Mouse (Mus musculus): ENCODE measurements at regions not wholly inside any gene's neighbourhood (a gene's known extent, or its start where the extent isn't known, plus 50 kb on each side); places are given as distances from the start of the nearest gene placed in this dataset.
A peak's percentile ranks its signal among the peaks of the same experiment; 100 is the strongest.
"Not testable (repeated sequence)": the region's sequence is repeated elsewhere in the genome, so short reads cannot be mapped to it uniquely, and the experiment has no call there.

- peak overlapping the region; percentile 11; the same call in 1 of the 2 replicates for H3K4me2 ChIP-seq (ENCODE audit: low read length)
- 50% methylated on average over 12 of the region's 12 CpGs for WGBS
- DNase-seq (ENCODE audit: low spot score), result no peak
- no peak overlapping the region for H3K4me3 ChIP-seq (ENCODE audit: low read depth, low read length)
- no peak for ATAC-seq (replicated peaks; ENCODE audit: low FRiP score, low TSS enrichment, low read depth)
- no peaks in the 10 kb centered on the region for H3K4me1 ChIP-seq (replicated peaks; ENCODE audit: control insufficient read depth, insufficient read depth, low read length)
- H3K9ac ChIP-seq (ENCODE audit: low read length), result no peak overlapping the region
- no peak overlapping the region for H3K27ac ChIP-seq (ENCODE audit: low read depth)
- H3K9me3 ChIP-seq (ENCODE audit: control insufficient read depth, low read length), result no peaks in the 10 kb centered on the region
- H3K27me3 ChIP-seq (replicated peaks; ENCODE audit: control insufficient read depth, insufficient read depth, low read length), result no peaks in the 10 kb centered on the region
- H3K36me3 ChIP-seq (ENCODE audit: control insufficient read depth, insufficient read depth, low read length), result no peaks in the 10 kb centered on the region
These were observed 226.0 kb downstream of the Tmem114 start for GRCm38 (mm10) chr16:8198771-8199562.

- Histone ChIP-seq H3K27me3 (replicated peaks; ENCODE audit: control insufficient read depth, insufficient read depth, low read length) (no peaks in the 10 kb centered on the region), H3K4me3 (ENCODE audit: low read depth, low read length) (no peak overlapping the region), H3K4me2 (ENCODE audit: low read length) (no peak overlapping the region), H3K9ac (ENCODE audit: low read length) (no peak overlapping the region), H3K27ac (ENCODE audit: low read depth) (no peak overlapping the region), H3K36me3 (ENCODE audit: control insufficient read depth, insufficient read depth, low read length) (no peaks in the 10 kb centered on the region), H3K4me1 (replicated peaks; ENCODE audit: control insufficient read depth, insufficient read depth, low read length) (no peaks in the 10 kb centered on the region), H3K9me3 (ENCODE audit: control insufficient read depth, low read length) (no peaks in the 10 kb centered on the region)
- DNase-seq (ENCODE audit: low spot score), result no peak
- ATAC-seq (replicated peaks; ENCODE audit: low FRiP score, low TSS enrichment, low read depth), result no peak
- 84% methylated on average over 6 of the region's 6 CpGs for WGBS
These were observed 235.3 kb downstream of the Tmem114 start for GRCm38 (mm10) chr16:8189472-8190240.

GRCm38 (mm10) chr16:8189071-8189470 is 235.9 kb downstream of the Tmem114 start:
- H3K4me1 ChIP-seq (replicated peaks; ENCODE audit: control insufficient read depth, insufficient read depth, low read length), result no peaks in the 10 kb centered on the region
- H3K27ac ChIP-seq (ENCODE audit: low read depth), result no peak overlapping the region
- H3K36me3 ChIP-seq (ENCODE audit: control insufficient read depth, insufficient read depth, low read length), result no peaks in the 10 kb centered on the region
- no peak overlapping the region for H3K9ac ChIP-seq (ENCODE audit: low read length)
- no peaks in the 10 kb centered on the region for H3K9me3 ChIP-seq (ENCODE audit: control insufficient read depth, low read length)
- WGBS, result 83% methylated on average over 1 of the region's 1 CpGs
- DNase-seq (ENCODE audit: low spot score) (no peak), ATAC-seq (replicated peaks; ENCODE audit: low FRiP score, low TSS enrichment, low read depth) (no peak)
- H3K4me3 ChIP-seq (ENCODE audit: low read depth, low read length), result no peak overlapping the region
- H3K27me3 ChIP-seq (replicated peaks; ENCODE audit: control insufficient read depth, insufficient read depth, low read length), result no peaks in the 10 kb centered on the region
- H3K4me2 ChIP-seq (ENCODE audit: low read length), result no peak overlapping the region

GRCm38 (mm10) chr16:8188505-8188904 is 236.4 kb downstream of the Tmem114 start:
- no peak overlapping the region for H3K9ac ChIP-seq (ENCODE audit: low read length)
- H3K36me3 ChIP-seq (ENCODE audit: control insufficient read depth, insufficient read depth, low read length), result no peaks in the 10 kb centered on the region
- no peak overlapping the region for H3K4me2 ChIP-seq (ENCODE audit: low read length)
- no peaks in the 10 kb centered on the region for H3K4me1 ChIP-seq (replicated peaks; ENCODE audit: control insufficient read depth, insufficient read depth, low read length)
- no peak overlapping the region for H3K4me3 ChIP-seq (ENCODE audit: low read depth, low read length)
- H3K27ac ChIP-seq (ENCODE audit: low read depth), result no peak overlapping the region
- ATAC-seq (replicated peaks; ENCODE audit: low FRiP score, low TSS enrichment, low read depth) (no peak), DNase-seq (ENCODE audit: low spot score) (no peak)
- no peaks in the 10 kb centered on the region for H3K9me3 ChIP-seq (ENCODE audit: control insufficient read depth, low read length)
- WGBS, result 70% methylated on average over 4 of the region's 4 CpGs
- no peaks in the 10 kb centered on the region for H3K27me3 ChIP-seq (replicated peaks; ENCODE audit: control insufficient read depth, insufficient read depth, low read length)

GRCm38 (mm10) chr16:8184781-8185180 is 240.2 kb downstream of the Tmem114 start:
- Histone ChIP-seq H3K4me3 (ENCODE audit: low read depth, low read length) (no peak overlapping the region), H3K4me2 (ENCODE audit: low read length) (no peak overlapping the region), H3K4me1 (replicated peaks; ENCODE audit: control insufficient read depth, insufficient read depth, low read length) (no peaks in the 10 kb centered on the region), H3K27me3 (replicated peaks; ENCODE audit: control insufficient read depth, insufficient read depth, low read length) (no peaks in the 10 kb centered on the region), H3K27ac (ENCODE audit: low read depth) (no peak overlapping the region), H3K9ac (ENCODE audit: low read length) (no peak overlapping the region), H3K9me3 (ENCODE audit: control insufficient read depth, low read length) (no peaks in the 10 kb centered on the region), H3K36me3 (ENCODE audit: control insufficient read depth, insufficient read depth, low read length) (no peaks in the 10 kb centered on the region)
- 74% methylated on average over 6 of the region's 6 CpGs for WGBS
- DNase-seq (ENCODE audit: low spot score), result no peak
- no peak for ATAC-seq (replicated peaks; ENCODE audit: low FRiP score, low TSS enrichment, low read depth)

DNA sequence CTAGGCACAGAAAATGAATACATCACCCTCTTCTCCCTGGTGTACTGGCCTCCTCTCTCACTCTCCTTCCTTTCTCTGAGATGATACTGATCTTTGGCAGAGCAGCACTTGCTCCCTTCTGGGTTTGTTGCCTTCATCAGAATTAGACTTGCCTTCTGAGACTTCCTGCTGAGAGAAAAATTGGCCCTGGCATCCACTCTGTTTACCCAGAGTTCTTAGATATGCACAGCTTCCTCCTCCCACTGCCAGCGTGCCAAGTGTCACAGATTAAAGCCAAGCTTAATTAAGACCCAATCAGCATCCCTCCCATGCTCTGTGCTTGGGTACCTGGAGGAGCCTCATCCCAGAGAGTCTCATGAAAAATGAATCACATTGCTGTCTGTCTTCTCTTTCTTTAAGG is 246.0 kb downstream of the Tmem114 start:
- no peak overlapping the region for H3K4me2 ChIP-seq (ENCODE audit: low read length)
- WGBS, result 47% methylated on average over 1 of the region's 1 CpGs
- H3K27ac ChIP-seq (ENCODE audit: low read depth), result no peak overlapping the region
- H3K4me1 ChIP-seq (replicated peaks; ENCODE audit: control insufficient read depth, insufficient read depth, low read length), result no peaks in the 10 kb centered on the region
- no peak for DNase-seq (ENCODE audit: low spot score)
- H3K27me3 ChIP-seq (replicated peaks; ENCODE audit: control insufficient read depth, insufficient read depth, low read length), result no peaks in the 10 kb centered on the region
- no peaks in the 10 kb centered on the region for H3K36me3 ChIP-seq (ENCODE audit: control insufficient read depth, insufficient read depth, low read length)
- H3K9ac ChIP-seq (ENCODE audit: low read length), result no peak overlapping the region
- no peaks in the 10 kb centered on the region for H3K9me3 ChIP-seq (ENCODE audit: control insufficient read depth, low read length)
- no peak for ATAC-seq (replicated peaks; ENCODE audit: low FRiP score, low TSS enrichment, low read depth)
- no peak overlapping the region for H3K4me3 ChIP-seq (ENCODE audit: low read depth, low read length)

DNA sequence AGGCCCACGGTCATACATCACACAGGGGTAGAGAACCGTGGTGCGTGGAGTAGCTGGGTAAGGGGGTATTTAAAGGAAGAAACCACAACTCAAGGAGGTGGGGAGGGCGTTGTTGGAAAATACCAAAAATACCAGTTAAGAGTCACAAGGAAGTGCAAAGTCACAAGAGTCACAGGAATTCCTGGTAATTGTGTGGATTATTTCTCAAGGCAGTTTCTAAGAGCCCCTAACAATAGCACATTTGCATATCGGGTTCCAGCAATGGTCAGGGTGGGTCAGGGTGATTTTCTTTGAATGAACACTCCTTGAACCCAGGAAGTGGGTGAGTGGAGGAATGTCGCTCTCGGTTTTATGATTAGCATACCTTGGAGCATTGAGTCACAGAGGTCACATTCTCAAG is 247.7 kb downstream of the Tmem114 start:
- WGBS, result 89% methylated on average over 7 of the region's 7 CpGs

GRCm38 (mm10) chr16:8176126-8176525 is 248.8 kb downstream of the Tmem114 start:
- H3K4me1 ChIP-seq (replicated peaks; ENCODE audit: control insufficient read depth, insufficient read depth, low read length), result no peaks in the 10 kb centered on the region
- no peak for DNase-seq (ENCODE audit: low spot score)
- no peak overlapping the region for H3K4me2 ChIP-seq (ENCODE audit: low read length)
- WGBS, result 68% methylated on average over 6 of the region's 6 CpGs
- no peak for ATAC-seq (replicated peaks; ENCODE audit: low FRiP score, low TSS enrichment, low read depth)
- no peak overlapping the region for H3K4me3 ChIP-seq (ENCODE audit: low read depth, low read length)
- H3K27ac ChIP-seq (ENCODE audit: low read depth), result no peak overlapping the region
- no peaks in the 10 kb centered on the region for H3K27me3 ChIP-seq (replicated peaks; ENCODE audit: control insufficient read depth, insufficient read depth, low read length)
- H3K36me3 ChIP-seq (ENCODE audit: control insufficient read depth, insufficient read depth, low read length), result no peaks in the 10 kb centered on the region
- no peak overlapping the region for H3K9ac ChIP-seq (ENCODE audit: low read length)
- no peaks in the 10 kb centered on the region for H3K9me3 ChIP-seq (ENCODE audit: control insufficient read depth, low read length)

More for the DNA sequence above, 247.7 kb downstream of the Tmem114 start:
- not testable (repeated sequence) for H3K27me3 ChIP-seq (replicated peaks; ENCODE audit: control insufficient read depth, insufficient read depth, low read length); DNase-seq (ENCODE audit: low spot score); H3K27ac ChIP-seq (ENCODE audit: low read depth); H3K4me1 ChIP-seq (replicated peaks; ENCODE audit: control insufficient read depth, insufficient read depth, low read length); H3K36me3 ChIP-seq (ENCODE audit: control insufficient read depth, insufficient read depth, low read length); H3K9ac ChIP-seq (ENCODE audit: low read length); H3K4me3 ChIP-seq (ENCODE audit: low read depth, low read length); H3K9me3 ChIP-seq (ENCODE audit: control insufficient read depth, low read length); H3K4me2 ChIP-seq (ENCODE audit: low read length); ATAC-seq (replicated peaks; ENCODE audit: low FRiP score, low TSS enrichment, low read depth)
